Mouse (Mus musculus): ENCODE measurements at regions not wholly inside any gene's neighbourhood (a gene's known extent, or its start where the extent isn't known, plus 50 kb on each side); places are given as distances from the start of the nearest gene placed in this dataset.
"Not testable (repeated sequence)": the region's sequence is repeated elsewhere in the genome, so short reads cannot be mapped to it uniquely, and the experiment has no call there.

GRCm38 (mm10) chr12:8447612-8448011 lies 52.2 kb downstream of the Rhob start:
- no peak for ATAC-seq (replicated peaks in 1 of 2; ENCODE audit: insufficient read depth in 1 of 2, low FRiP score in 2 of 2, low TSS enrichment in 1 of 2, low read depth in 1 of 2, poor library complexity in 2 of 2, severe bottlenecking in 2 of 2)

DNA sequence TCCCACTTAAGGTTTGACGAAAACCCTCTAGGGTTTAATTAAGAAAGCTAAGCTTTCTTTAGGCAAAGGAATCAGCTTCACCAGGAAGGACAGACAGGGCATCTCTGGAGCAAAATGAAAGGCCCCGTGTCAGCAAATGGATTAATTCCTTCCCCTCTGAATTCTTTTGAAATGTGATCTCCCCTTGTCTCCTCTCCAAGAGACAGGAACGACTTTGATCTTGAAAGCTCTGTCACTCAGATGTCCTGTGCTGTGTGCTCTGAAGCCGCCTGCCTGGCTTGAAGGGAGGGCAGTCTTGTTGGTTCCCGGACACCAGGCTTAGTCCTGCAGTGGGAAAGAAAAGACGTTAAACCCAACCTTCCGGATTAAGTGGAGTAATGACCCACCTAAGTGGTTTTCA lies 52.8 kb downstream of the Rhob start:
- no peak for ATAC-seq (replicated peaks in 1 of 2; ENCODE audit: insufficient read depth in 1 of 2, low FRiP score in 2 of 2, low TSS enrichment in 1 of 2, low read depth in 1 of 2, poor library complexity in 2 of 2, severe bottlenecking in 2 of 2)

- ATAC-seq (replicated peaks in 1 of 2; ENCODE audit: insufficient read depth in 1 of 2, low FRiP score in 2 of 2, low TSS enrichment in 1 of 2, low read depth in 1 of 2, poor library complexity in 2 of 2, severe bottlenecking in 2 of 2), result no peak
These were observed 54.6 kb downstream of the Rhob start for GRCm38 (mm10) chr12:8444975-8445853.

DNA sequence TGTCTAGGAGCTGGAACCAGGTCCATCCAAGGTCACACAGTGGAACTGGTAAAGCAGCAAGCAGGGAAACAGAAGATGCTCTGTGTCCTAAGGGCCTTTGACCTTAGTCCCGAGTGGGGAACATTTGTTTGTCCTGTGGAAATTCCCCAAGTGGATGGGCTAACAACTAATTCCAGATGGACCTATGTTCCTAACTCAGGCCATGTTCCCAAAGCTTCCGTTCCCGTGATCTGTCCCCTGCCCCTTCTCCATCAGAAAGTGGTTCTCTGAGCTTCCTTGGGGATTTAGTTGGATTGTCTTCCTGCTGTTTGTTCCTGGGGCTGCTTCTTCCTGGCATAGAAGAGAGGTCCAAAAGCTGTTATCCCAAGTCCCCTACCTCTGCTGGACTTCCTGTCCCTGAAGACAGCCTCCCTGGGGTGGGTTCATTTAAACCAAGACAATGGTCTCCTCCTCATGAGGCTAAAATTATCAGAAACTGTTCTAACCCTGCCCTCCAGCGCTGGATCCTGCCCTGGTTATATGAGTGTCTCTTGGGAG lies 55.8 kb downstream of the Rhob start:
- ATAC-seq (replicated peaks in 1 of 2; ENCODE audit: insufficient read depth in 1 of 2, low FRiP score in 2 of 2, low TSS enrichment in 1 of 2, low read depth in 1 of 2, poor library complexity in 2 of 2, severe bottlenecking in 2 of 2), result no peak

DNA sequence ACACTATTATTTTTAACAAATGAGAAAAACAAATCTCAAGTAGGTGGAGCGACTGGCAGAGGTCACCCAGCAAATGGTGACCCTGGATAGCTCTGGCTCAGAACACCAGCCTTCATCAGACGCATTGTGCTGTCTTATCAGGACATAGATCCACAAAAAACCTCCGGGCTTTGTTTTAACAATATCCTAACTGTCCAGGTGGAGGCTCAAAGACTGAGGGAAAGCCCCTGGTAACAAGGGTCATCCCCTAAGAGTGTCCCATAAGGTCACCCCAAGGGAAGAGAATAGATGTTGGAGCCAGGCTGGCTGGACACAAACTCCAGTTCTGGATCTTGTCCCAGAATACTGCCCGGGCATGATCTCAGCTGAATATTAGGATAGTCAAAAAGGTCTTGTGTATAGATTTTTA lies 56.6 kb downstream of the Rhob start:
- ATAC-seq (replicated peaks in 1 of 2; ENCODE audit: insufficient read depth in 1 of 2, low FRiP score in 2 of 2, low TSS enrichment in 1 of 2, low read depth in 1 of 2, poor library complexity in 2 of 2, severe bottlenecking in 2 of 2), result no peak

DNA sequence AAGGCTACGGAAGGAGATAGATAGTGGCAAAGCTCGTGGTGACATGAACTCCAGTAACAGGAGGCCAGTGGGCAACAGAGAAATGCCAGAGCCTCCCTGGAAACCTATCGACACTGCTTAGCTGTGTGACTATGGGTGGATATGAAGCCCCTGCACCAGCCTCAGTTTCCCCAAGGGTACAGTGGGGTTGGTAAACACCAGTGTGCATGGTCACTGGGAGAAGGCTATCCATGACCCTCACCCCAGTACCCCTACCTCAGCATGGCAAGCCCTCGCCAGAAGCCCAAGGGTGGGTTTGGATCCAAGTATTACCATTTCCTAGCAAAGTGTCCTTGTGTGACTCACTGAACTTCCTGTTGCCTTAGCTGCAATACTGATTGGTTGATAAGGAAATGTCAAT lies 58.5 kb downstream of the Rhob start:
- ATAC-seq (replicated peaks in 1 of 2; ENCODE audit: insufficient read depth in 1 of 2, low FRiP score in 2 of 2, low TSS enrichment in 1 of 2, low read depth in 1 of 2, poor library complexity in 2 of 2, severe bottlenecking in 2 of 2), result no peak

DNA sequence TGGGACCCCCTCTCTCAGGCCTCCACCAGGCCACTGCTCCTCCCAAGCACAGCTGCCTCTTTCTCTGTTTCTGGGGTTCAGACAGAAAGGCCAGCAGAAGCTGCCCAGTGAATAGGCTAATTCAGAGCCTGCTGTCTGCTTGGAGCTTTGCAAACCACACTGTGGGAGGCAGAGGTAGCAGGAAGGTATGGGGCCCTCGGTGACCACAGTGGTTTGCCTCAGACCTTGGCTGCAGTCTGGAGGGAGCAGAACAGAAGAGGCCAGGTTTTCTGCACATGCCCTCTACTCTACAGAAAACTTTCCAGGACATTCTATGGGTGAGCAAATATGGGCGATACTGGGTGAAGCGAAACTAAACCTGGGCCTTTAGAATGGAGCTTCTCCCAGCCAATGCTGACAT lies 59.4 kb downstream of the Rhob start:
- peak; percentile 83 to 86 for ATAC-seq (replicated peaks in 1 of 2; ENCODE audit: insufficient read depth in 1 of 2, low FRiP score in 2 of 2, low TSS enrichment in 1 of 2, low read depth in 1 of 2, poor library complexity in 2 of 2, severe bottlenecking in 2 of 2)

DNA sequence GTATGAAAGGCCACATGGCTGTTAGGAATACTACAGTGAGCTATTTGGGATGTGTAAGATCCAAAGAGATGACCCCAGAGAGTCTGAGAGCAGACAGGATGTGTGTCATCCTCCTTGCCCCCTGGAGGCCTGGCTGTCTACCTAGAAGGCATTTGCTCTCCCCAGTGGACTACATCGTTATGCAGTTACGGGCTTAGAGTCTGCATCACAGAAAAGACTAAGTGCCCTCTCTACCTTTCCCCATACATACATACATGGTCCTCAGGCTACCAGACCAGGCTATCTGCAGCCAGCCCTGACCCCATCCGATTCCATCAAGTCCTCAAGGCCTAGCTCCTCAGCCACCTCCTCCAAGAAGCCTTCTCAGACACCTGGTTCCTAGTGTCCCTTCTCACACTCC lies 59.9 kb downstream of the Rhob start:
- ATAC-seq (replicated peaks in 1 of 2; ENCODE audit: insufficient read depth in 1 of 2, low FRiP score in 2 of 2, low TSS enrichment in 1 of 2, low read depth in 1 of 2, poor library complexity in 2 of 2, severe bottlenecking in 2 of 2), result no peak

DNA sequence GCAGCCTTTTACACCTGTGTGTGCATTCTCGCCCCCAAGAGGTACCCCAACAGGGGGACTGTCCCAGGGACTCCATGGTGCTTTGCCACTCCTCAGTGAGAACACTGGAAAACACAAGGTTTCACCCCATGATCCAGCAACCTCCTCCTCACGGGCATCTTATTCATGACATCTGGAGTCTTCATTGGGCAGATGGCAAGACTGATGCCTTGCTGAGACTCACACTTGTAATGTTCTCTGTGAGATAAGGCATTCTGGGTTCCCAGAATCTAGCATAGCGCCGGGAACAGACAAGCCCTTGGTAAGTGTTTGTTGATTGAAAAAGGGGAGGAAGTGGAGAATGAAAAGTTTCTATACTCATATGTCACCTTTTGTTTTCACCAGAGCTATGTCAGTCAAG lies 60.3 kb downstream of the Rhob start:
- no peak for ATAC-seq (replicated peaks in 1 of 2; ENCODE audit: insufficient read depth in 1 of 2, low FRiP score in 2 of 2, low TSS enrichment in 1 of 2, low read depth in 1 of 2, poor library complexity in 2 of 2, severe bottlenecking in 2 of 2)

- no peak for ATAC-seq (replicated peaks in 1 of 2; ENCODE audit: insufficient read depth in 1 of 2, low FRiP score in 2 of 2, low TSS enrichment in 1 of 2, low read depth in 1 of 2, poor library complexity in 2 of 2, severe bottlenecking in 2 of 2)
These were observed 61.2 kb downstream of the Rhob start for GRCm38 (mm10) chr12:8438638-8439037.

DNA sequence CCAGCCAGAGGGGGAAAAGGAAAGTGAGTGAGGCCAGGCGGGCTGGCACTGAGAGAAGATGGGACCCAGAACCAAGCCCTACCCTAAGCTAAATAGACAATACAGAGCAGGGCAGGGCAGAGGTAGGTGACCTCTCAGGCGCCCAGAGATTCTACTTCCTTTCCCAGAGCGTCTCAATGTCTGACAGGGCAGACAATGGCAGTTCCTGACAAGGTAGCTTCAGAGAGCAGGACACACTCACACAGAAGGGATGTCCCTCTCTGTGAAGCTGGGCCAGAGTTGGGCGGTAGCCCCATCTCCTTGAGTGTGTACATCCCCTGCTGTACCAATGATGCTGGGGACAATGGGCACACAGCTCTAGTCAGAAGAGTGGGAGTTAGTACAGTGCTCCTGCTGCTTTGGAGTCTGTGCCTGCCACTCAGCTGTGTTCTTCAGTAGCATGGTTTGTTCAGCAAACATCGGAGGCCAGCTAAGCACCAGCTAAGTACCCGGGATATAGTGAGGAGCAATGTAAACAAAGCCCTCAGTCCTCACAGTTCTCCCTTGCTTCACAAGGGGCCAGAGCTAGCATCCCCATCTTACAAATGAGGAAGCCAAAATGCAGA lies 62.7 kb downstream of the Rhob start:
- no peak for ATAC-seq (replicated peaks in 1 of 2; ENCODE audit: insufficient read depth in 1 of 2, low FRiP score in 2 of 2, low TSS enrichment in 1 of 2, low read depth in 1 of 2, poor library complexity in 2 of 2, severe bottlenecking in 2 of 2)

DNA sequence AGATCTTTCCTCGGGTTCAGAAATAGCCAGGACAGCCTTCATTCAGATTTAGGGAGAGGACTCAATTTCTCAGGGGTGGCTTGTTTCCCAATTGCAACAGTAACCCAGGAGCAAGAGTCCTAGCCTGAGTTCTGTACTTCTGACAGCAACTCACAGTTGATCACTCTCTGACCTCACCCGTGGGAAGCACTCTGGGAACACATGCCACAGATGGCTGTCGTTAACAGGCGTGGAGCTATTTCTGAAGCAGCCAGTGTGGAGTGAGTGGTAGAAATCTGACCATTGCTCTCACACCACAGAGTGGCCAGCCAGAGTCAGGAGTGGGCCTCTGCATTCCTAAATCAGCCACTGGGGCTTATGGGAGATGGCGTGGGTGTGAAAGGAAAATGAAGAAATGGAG lies 63.3 kb downstream of the Rhob start:
- ATAC-seq (replicated peaks in 1 of 2; ENCODE audit: insufficient read depth in 1 of 2, low FRiP score in 2 of 2, low TSS enrichment in 1 of 2, low read depth in 1 of 2, poor library complexity in 2 of 2, severe bottlenecking in 2 of 2), result no peak

DNA sequence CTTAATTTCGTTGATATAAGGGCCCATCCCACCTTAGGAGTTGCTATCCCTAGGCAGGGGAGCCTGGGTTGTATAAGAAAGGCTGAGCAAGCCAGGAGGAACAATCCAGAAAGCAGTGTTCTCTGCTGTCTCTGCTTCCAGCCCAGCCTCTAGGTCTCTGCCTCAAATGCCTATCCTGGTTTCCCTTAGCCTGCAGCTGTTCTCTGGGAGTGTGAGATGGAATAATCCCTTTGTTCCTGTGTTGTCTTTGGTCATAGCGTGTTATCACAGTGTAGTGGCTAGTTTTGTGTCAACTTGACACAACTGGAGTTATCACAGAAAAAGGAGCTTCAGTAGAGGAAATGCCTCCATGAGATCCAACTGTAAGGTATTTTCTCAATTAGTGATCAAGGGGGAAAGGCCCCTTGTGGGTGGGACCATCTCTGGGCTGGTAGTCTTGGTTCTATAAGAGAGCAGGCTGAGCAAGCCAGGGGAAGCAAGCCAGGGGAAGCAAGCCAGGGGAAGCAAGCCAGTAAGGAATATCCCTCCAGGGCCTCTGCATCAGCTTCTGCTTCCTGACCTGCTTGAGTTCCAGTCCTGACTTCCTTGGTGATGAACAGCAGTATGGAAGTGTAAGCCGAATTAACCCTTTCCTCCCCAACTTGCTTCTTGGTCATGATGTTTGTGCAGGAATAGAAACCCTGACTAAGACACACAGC lies 64.0 kb downstream of the Rhob start:
- not testable (repeated sequence) for ATAC-seq (replicated peaks in 1 of 2; ENCODE audit: insufficient read depth in 1 of 2, low FRiP score in 2 of 2, low TSS enrichment in 1 of 2, low read depth in 1 of 2, poor library complexity in 2 of 2, severe bottlenecking in 2 of 2)

DNA sequence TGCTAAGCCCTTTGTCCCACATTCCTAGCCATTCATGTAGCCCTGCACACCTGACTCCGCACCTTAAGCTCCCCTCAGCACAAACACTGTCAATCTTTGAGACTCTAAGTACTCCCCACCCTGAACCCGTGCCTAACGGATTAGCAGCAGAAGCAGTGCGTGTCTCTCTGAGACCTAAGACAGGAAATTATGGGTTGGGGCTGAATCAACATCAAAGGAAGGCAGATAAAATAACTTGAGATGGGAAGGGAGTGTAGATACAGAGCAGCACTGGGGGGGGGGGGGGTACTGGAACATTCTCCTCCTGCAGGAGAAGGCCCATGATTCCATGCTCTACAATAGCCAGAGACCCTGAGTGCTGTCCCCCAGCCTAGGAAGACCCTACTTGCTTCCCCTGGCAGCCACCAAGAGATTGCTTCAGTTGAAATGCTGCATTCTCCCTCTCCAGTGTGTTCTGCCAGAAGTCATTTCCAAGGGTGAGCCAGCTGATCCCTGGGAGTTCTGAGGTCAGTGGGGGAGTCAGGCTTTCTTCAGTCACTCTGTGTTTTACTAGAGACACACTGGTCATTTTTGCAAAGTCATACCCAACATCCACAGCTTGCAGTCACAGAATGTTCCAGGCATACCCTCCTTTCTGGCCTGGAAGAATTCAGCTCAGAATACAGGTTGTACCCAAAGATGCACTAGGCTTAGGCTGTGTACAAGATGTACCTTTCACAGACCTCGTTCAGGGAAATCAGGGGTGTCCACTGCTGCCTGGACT lies 71.4 kb downstream of the Rhob start:
- ATAC-seq (replicated peaks in 1 of 2; ENCODE audit: insufficient read depth in 1 of 2, low FRiP score in 2 of 2, low TSS enrichment in 1 of 2, low read depth in 1 of 2, poor library complexity in 2 of 2, severe bottlenecking in 2 of 2), result no peak

GRCm38 (mm10) chr12:8424515-8424914 lies 75.3 kb downstream of the Rhob start:
- ATAC-seq (replicated peaks in 1 of 2; ENCODE audit: insufficient read depth in 1 of 2, low FRiP score in 2 of 2, low TSS enrichment in 1 of 2, low read depth in 1 of 2, poor library complexity in 2 of 2, severe bottlenecking in 2 of 2), result no peak

DNA sequence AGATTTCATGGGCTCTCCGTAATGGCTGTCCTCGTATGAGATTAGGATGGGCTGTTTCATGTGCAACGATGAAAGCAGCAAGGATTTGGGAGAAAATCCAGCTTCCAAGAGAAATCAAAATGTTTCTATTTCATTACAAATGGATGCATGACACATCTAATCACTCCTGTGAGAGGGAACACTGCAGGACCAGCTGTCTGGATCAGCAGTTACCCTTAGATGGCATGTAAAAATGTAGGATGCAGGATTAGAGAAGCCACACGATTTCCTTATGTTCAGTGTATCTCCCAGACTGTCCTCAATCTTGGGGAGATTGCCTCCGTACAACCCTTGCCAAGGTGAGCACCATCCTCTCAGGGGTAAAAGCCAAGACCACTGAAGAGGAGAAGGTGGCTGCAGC lies 77.1 kb downstream of the Rhob start:
- ATAC-seq (replicated peaks in 1 of 2; ENCODE audit: insufficient read depth in 1 of 2, low FRiP score in 2 of 2, low TSS enrichment in 1 of 2, low read depth in 1 of 2, poor library complexity in 2 of 2, severe bottlenecking in 2 of 2), result no peak

DNA sequence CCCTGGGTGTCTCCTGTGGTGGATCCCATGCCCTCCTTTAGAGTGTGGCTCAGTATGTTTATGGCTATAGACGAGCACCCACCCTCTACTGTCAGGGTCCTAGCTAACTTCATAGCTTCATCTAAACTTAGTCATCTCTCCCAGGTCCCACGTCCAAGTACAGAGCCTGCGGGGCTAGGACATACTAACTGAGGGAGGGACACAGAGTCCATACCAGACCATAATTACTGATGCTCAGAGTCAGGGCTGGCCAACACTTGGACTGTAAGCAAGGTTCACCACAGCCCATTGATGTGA lies 78.6 kb downstream of the Rhob start:
- no peak; a peak in 1 of 4 replicates for ATAC-seq (replicated peaks in 1 of 2; ENCODE audit: insufficient read depth in 1 of 2, low FRiP score in 2 of 2, low TSS enrichment in 1 of 2, low read depth in 1 of 2, poor library complexity in 2 of 2, severe bottlenecking in 2 of 2)

Measured in hematopoietic stem cell, adult 5-6 weeks (primary cell).